Mouse (Mus musculus) CD4-positive helper T cell, adult 2 months (primary cell): ENCODE results near the gene Efcc1.

Experiments used
- DNase-seq: peaks from one replicate; pipeline ENCODE4 v3.0.0-alpha.2; 2012; ENCODE audit warnings: low read depth, missing footprints, low spot score

The Efcc1 gene

DNA sequence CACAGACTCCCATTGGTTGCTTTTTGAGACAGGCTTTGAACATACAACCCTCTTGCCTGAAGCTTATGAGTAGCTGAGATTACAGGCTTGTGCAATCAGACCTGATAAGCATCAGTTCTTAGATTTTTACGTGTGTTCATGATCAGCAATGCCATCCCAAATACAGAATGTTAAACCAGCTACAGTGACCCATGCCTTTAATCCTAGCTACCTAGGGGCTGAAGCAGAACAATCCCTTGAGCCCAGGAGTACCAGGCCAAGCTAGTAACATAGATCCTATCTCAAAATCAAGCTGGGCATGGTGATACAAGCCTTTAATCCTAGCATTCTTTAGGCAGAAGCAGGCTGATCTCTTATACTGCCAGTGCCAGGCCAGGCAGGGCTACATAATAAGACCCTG is 73.4 kb downstream of the Efcc1 start:
- no peak for DNase-seq

DNA sequence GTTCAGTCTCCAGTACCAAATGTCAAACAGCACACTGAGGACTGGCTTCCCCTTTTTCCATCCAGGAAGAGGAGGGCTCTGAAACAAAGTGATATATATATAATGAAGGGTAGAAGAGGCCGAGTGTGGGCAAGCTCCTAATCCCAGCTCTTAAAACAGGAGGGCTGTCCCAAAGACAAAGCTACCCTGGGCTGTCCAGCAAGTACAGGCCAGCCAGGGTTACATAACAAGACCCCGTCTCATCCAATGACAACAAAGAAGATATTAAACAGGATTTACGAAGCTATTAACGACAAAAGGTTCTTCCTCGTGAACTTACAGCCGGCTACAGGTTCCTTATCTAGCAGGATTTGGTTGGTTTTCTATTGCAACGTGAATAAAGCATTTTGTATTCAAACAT is 74.2 kb downstream of the Efcc1 start:
- DNase-seq = no peak

DNA sequence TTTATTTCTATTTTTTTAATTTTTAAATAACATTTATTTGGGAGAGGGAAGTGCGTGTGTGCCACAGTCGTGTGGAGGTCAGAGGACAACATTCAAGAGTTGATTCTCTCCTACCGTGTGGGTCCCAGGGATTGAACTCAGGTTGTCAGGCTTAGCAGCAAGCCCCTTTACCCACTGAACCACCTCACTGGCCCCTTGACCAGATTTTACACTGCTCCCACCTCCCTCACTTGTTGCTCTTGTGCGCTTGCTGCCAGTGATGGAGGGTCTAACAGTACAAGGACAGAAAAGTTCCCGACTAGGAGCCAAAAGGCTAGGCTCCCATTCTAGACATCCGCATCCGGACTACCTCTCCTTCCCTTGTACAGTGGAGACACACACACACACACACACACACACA is 74.8 kb downstream of the Efcc1 start:
- no peak for DNase-seq
